8 mouse cellular contexts compared by ENCODE assay signal in genomic region chr11:43263548-43264218, GRCm38 (mm10).
DNase-seq lines count a peak whose midpoint lies in the region; ATAC-seq and TF ChIP-seq lines count a peak whose summit lies in the region.

No protein-coding gene starts in this region.

- H3K9ac ChIP-seq in midbrain, embryonic 16.5 days (ENCODE audit: low read depth, low read length), result no peak overlapping the region
- no peak overlapping the region for H3K9ac ChIP-seq in forebrain, embryonic 14.5 days (ENCODE audit: low read length)
- no peak overlapping the region for H3K9ac ChIP-seq in intestine, embryonic 16.5 days (ENCODE audit: low read depth, low read length)
- no peak overlapping the region for H3K9ac ChIP-seq in midbrain, postnatal 0 days (replicated peaks; ENCODE audit: low read length, poor library complexity, severe bottlenecking)

- H3K27me3 ChIP-seq in midbrain, embryonic 10.5 days (ENCODE audit: low read depth, poor library complexity, severe bottlenecking), result no peaks in the 10 kb centered on the region
- H3K27me3 ChIP-seq in midbrain, embryonic 16.5 days (ENCODE audit: control insufficient read depth, insufficient read depth, low read depth, low read length), result no peaks in the 10 kb centered on the region
- no peaks in the 10 kb centered on the region for H3K27me3 ChIP-seq in forebrain, embryonic 14.5 days (replicated peaks; ENCODE audit: control insufficient read depth, insufficient read depth, low read length)
- no peaks in the 10 kb centered on the region for H3K27me3 ChIP-seq in intestine, embryonic 16.5 days (replicated peaks; ENCODE audit: control insufficient read depth, insufficient read depth, low read length)
- no peaks in the 10 kb centered on the region for H3K27me3 ChIP-seq in midbrain, postnatal 0 days (ENCODE audit: insufficient read depth, low read length)

- DNase-seq in midbrain, embryonic 10.5 days (ENCODE audit: low spot score), result peak; percentile 44
- peak; percentile 34 for DNase-seq in brain, embryonic 18.5 days (ENCODE audit: low read depth, low spot score)
- DNase-seq in forebrain, embryonic 14.5 days (ENCODE audit: low spot score), result peak; percentile 82
- peak; percentile 68 to 86 for DNase-seq in left cerebral cortex, postnatal 25 days (ENCODE audit: low spot score in 2 of 2)
- peak; percentile 70 for DNase-seq in midbrain, postnatal 0 days (ENCODE audit: low spot score)
- peak; percentile 25 to 64 for DNase-seq in urinary bladder, postnatal 4 days (ENCODE audit: low spot score in 2 of 2)

- WGBS in midbrain, embryonic 10.5 days, result 58% methylated on average over 3 of the region's 3 CpGs
- WGBS in midbrain, embryonic 16.5 days, result 46% methylated on average over 3 of the region's 3 CpGs
- 52% methylated on average over 3 of the region's 3 CpGs for WGBS in forebrain, embryonic 14.5 days
- WGBS in intestine, embryonic 16.5 days, result 41% methylated on average over 3 of the region's 3 CpGs
- WGBS in midbrain, postnatal 0 days, result 48% methylated on average over 3 of the region's 3 CpGs

- H3K4me1 ChIP-seq in midbrain, embryonic 10.5 days, result no peaks in the 10 kb centered on the region
- H3K4me1 ChIP-seq in midbrain, embryonic 16.5 days (ENCODE audit: control insufficient read depth, insufficient read depth, low read length), result no peaks in the 10 kb centered on the region
- H3K4me1 ChIP-seq in forebrain, embryonic 14.5 days (ENCODE audit: control insufficient read depth, insufficient read depth, low read length), result no peaks in the 10 kb centered on the region
- H3K4me1 ChIP-seq in intestine, embryonic 16.5 days (ENCODE audit: control insufficient read depth, insufficient read depth, low read length), result no peaks in the 10 kb centered on the region
- no peaks in the 10 kb centered on the region for H3K4me1 ChIP-seq in midbrain, postnatal 0 days (ENCODE audit: insufficient read depth, low read length)

- H3K36me3 ChIP-seq in midbrain, embryonic 10.5 days, result no peaks in the 10 kb centered on the region
- no peaks in the 10 kb centered on the region for H3K36me3 ChIP-seq in midbrain, embryonic 16.5 days (ENCODE audit: control insufficient read depth, insufficient read depth, low read length)
- no peaks in the 10 kb centered on the region for H3K36me3 ChIP-seq in forebrain, embryonic 14.5 days (ENCODE audit: control insufficient read depth, insufficient read depth, low read length)
- H3K36me3 ChIP-seq in intestine, embryonic 16.5 days (ENCODE audit: control insufficient read depth, insufficient read depth, low read length), result no peaks in the 10 kb centered on the region
- H3K36me3 ChIP-seq in midbrain, postnatal 0 days (ENCODE audit: insufficient read depth, low read length), result no peaks in the 10 kb centered on the region

- peak; percentile 89 for TF ChIP-seq CTCF in midbrain, postnatal 0 days (IDR thresholded peaks at IDR 0.05)

- H3K27ac ChIP-seq in midbrain, embryonic 10.5 days (replicated peaks), result no peak overlapping the region
- no peak overlapping the region for H3K27ac ChIP-seq in midbrain, embryonic 16.5 days (ENCODE audit: low read length)
- no peak overlapping the region for H3K27ac ChIP-seq in forebrain, embryonic 14.5 days (ENCODE audit: low read depth, low read length)
- H3K27ac ChIP-seq in intestine, embryonic 16.5 days (ENCODE audit: low read length), result no peak overlapping the region
- H3K27ac ChIP-seq in midbrain, postnatal 0 days (ENCODE audit: low read depth, low read length), result no peak overlapping the region

- ATAC-seq in midbrain, embryonic 16.5 days, result no peak; the same call in 1 of the 2 replicates
- ATAC-seq in forebrain, embryonic 14.5 days, result peak; percentile 85
- peak; percentile 70; the same call in 1 of the 2 replicates for ATAC-seq in intestine, embryonic 16.5 days
- ATAC-seq in midbrain, postnatal 0 days (ENCODE audit: low FRiP score), result no peak; the same call in 1 of the 2 replicates

- no peaks in the 10 kb centered on the region for H3K9me3 ChIP-seq in midbrain, embryonic 10.5 days (replicated peaks)
- no peaks in the 10 kb centered on the region for H3K9me3 ChIP-seq in midbrain, embryonic 16.5 days (replicated peaks; ENCODE audit: control insufficient read depth, low read length, poor library complexity, severe bottlenecking)
- no peaks in the 10 kb centered on the region for H3K9me3 ChIP-seq in forebrain, embryonic 14.5 days (replicated peaks; ENCODE audit: control insufficient read depth, low read length)
- H3K9me3 ChIP-seq in intestine, embryonic 16.5 days (ENCODE audit: control insufficient read depth, low read length), result no peaks in the 10 kb centered on the region
- no peaks in the 10 kb centered on the region for H3K9me3 ChIP-seq in midbrain, postnatal 0 days (ENCODE audit: low read length)

- H3K4me3 ChIP-seq in midbrain, embryonic 10.5 days, result no peak overlapping the region
- H3K4me3 ChIP-seq in midbrain, embryonic 16.5 days (ENCODE audit: low read depth, low read length), result no peak overlapping the region
- H3K4me3 ChIP-seq in forebrain, embryonic 14.5 days (ENCODE audit: low read depth, low read length), result no peak overlapping the region
- no peak overlapping the region for H3K4me3 ChIP-seq in intestine, embryonic 16.5 days (ENCODE audit: low read length)
- H3K4me3 ChIP-seq in midbrain, postnatal 0 days (ENCODE audit: low read depth, low read length), result no peak overlapping the region

- no peak overlapping the region for H3K4me2 ChIP-seq in midbrain, embryonic 16.5 days (ENCODE audit: low read length)
- H3K4me2 ChIP-seq in forebrain, embryonic 14.5 days (ENCODE audit: low read length), result no peak overlapping the region
- H3K4me2 ChIP-seq in intestine, embryonic 16.5 days (ENCODE audit: low read depth, low read length), result no peak overlapping the region
- H3K4me2 ChIP-seq in midbrain, postnatal 0 days (ENCODE audit: low read depth, low read length, poor library complexity, severe bottlenecking), result no peak overlapping the region

- intact Hi-C loops in left cerebral cortex, postnatal 25 days (cut with DNase I), result loop anchor here (5.0 to 10.0 kb wide), 2 partner anchors 266 to 1079 kb away; partner anchors contain the start of gene Gabra1

Comparison
In these comparisons a context has a peak if more than half of its experiments do, and no peak if none do; other contexts are left out.
1. ATAC-seq: peak in forebrain, embryonic 14.5 days (single experiment) and intestine, embryonic 16.5 days (single experiment); none in midbrain, embryonic 16.5 days (single experiment) and midbrain, postnatal 0 days (single experiment).
2. Peak in every context shown above with its lines, with median percentiles within 50 percentile points of each other: DNase-seq.